Mouse (Mus musculus) naive thymus-derived CD4-positive, alpha-beta T cell, adult 2 months (primary cell): Measurements from ENCODE around the gene Atf6b.

Experiments used
- DNase-seq: peaks from one replicate; pipeline ENCODE4 v3.0.0-alpha.2; 2011; ENCODE audit warnings: low read depth

Gene Atf6b

GRCm38 (mm10) chr17:34670235-34670634, 23.3 kb downstream of the Atf6b start, which contains the start of gene Tnxb:
Gene Tnxb (plus strand): TSS chr17:34670535.
- no peak for DNase-seq

- DNase-seq, result no peak
Measured at GRCm38 (mm10) chr17:34671151-34672066, 24.5 kb downstream of the Atf6b start.

- DNase-seq, result no peak
Measured at GRCm38 (mm10) chr17:34672246-34672792, 25.4 kb downstream of the Atf6b start.

- no peak for DNase-seq
Measured at GRCm38 (mm10) chr17:34673139-34673538, 26.2 kb downstream of the Atf6b start.

GRCm38 (mm10) chr17:34674524-34675204, 27.7 kb downstream of the Atf6b start:
- no peak for DNase-seq

GRCm38 (mm10) chr17:34675205-34676092, 28.5 kb downstream of the Atf6b start:
- DNase-seq, result no peak

- DNase-seq, result no peak
Measured at GRCm38 (mm10) chr17:34676093-34676460, 29.1 kb downstream of the Atf6b start.

- no peak for DNase-seq
Measured at GRCm38 (mm10) chr17:34676671-34677070, 29.7 kb downstream of the Atf6b start.

GRCm38 (mm10) chr17:34680191-34680590, 33.2 kb downstream of the Atf6b start:
- no peak for DNase-seq

- no peak for DNase-seq
Measured at GRCm38 (mm10) chr17:34680621-34681020, 33.7 kb downstream of the Atf6b start.

- no peak for DNase-seq
Measured at GRCm38 (mm10) chr17:34681132-34681571, 34.2 kb downstream of the Atf6b start.

- DNase-seq, result no peak
Measured at GRCm38 (mm10) chr17:34681881-34682536, 35.1 kb downstream of the Atf6b start.

GRCm38 (mm10) chr17:34683179-34683578, 36.2 kb downstream of the Atf6b start:
- no peak for DNase-seq

- DNase-seq, result no peak
Measured at GRCm38 (mm10) chr17:34683686-34684220, 36.8 kb downstream of the Atf6b start.

GRCm38 (mm10) chr17:34684253-34684893, 37.4 kb downstream of the Atf6b start:
- DNase-seq, result no peak

- no peak for DNase-seq
Measured at GRCm38 (mm10) chr17:34685120-34686110, 38.5 kb downstream of the Atf6b start.

- DNase-seq, result no peak
Measured at GRCm38 (mm10) chr17:34688889-34689288, 41.9 kb downstream of the Atf6b start.

GRCm38 (mm10) chr17:34690458-34690857, 43.5 kb downstream of the Atf6b start:
- no peak for DNase-seq

GRCm38 (mm10) chr17:34692906-34693305, 46.0 kb downstream of the Atf6b start:
- DNase-seq, result no peak
